Mouse (Mus musculus): ENCODE measurements around the gene Gucy1a1. TPM values are rescaled to one million over a fixed set of nuclear protein-coding genes. Genes with fewer than 3 reads are reported as not detected.
A peak's percentile ranks its signal among the peaks of the same experiment; 100 is the strongest.

The Gucy1a1 gene
- polyA plus RNA-seq, 1 experiment from 2014 or later, result 25.4 TPM

DNA sequence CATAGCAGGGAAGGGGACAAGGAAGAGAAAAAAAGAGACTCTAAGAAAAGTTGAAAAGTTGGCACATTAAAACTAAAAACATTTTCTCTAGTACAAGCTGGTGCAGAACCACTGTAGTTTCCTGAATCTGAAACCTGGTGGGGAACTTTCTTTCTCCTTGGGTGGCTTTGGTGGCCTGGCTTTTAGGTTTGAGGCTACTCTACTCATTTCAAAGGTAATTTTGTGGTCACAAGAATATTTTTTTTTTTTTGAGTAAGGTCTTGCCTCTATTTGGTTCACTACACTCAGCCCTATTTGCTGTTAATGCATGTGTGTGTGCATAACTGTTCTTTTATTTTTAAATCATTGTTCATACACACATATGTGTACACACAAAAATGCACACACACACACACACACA, 389 bp upstream of the Gucy1a1 start:
- Histone ChIP-seq H3K9ac (ENCODE audit: low read depth, low read length) (no peak overlapping the region), H3K4me3 (ENCODE audit: low read depth, low read length) (peak overlapping the region; percentile 65), H3K4me2 (ENCODE audit: low read length) (peak overlapping the region; percentile 86), H3K27ac (ENCODE audit: low read length) (no peak overlapping the region), H3K9me3 (replicated peaks; ENCODE audit: control insufficient read depth, low read length, poor library complexity, severe bottlenecking) (no peaks in the 10 kb centered on the region), H3K4me1 (ENCODE audit: control insufficient read depth, insufficient read depth, low read length) (peaks cover 5% of the 10 kb centered on the region; the same call in 1 of the 2 replicates), H3K27me3 (ENCODE audit: control insufficient read depth, insufficient read depth, low read depth, low read length) (no peaks in the 10 kb centered on the region), H3K36me3 (ENCODE audit: control insufficient read depth, insufficient read depth, low read length) (no peaks in the 10 kb centered on the region)
- ATAC-seq, result no peak

- no peaks in the 10 kb centered on the region for H3K27me3 ChIP-seq (ENCODE audit: control insufficient read depth, insufficient read depth, low read depth, low read length)
- WGBS, result 3% methylated on average over 14 of the region's 14 CpGs
- no peaks in the 10 kb centered on the region for H3K36me3 ChIP-seq (ENCODE audit: control insufficient read depth, insufficient read depth, low read length)
- H3K4me2 ChIP-seq (ENCODE audit: low read length), result peak overlapping the region; percentile 86
- peak overlapping the region; percentile 65 for H3K4me3 ChIP-seq (ENCODE audit: low read depth, low read length)
- peak; percentile 72 for ATAC-seq
- no peaks in the 10 kb centered on the region for H3K9me3 ChIP-seq (replicated peaks; ENCODE audit: control insufficient read depth, low read length, poor library complexity, severe bottlenecking)
- peaks cover 5% of the 10 kb centered on the region; the same call in 1 of the 2 replicates for H3K4me1 ChIP-seq (ENCODE audit: control insufficient read depth, insufficient read depth, low read length)
- no peak overlapping the region for H3K27ac ChIP-seq (ENCODE audit: low read length)
- peak overlapping the region; percentile 74 for H3K9ac ChIP-seq (ENCODE audit: low read depth, low read length)
These were observed 864 bp downstream of the Gucy1a1 start for GRCm38 (mm10) chr3:82144725-82145125.

DNA sequence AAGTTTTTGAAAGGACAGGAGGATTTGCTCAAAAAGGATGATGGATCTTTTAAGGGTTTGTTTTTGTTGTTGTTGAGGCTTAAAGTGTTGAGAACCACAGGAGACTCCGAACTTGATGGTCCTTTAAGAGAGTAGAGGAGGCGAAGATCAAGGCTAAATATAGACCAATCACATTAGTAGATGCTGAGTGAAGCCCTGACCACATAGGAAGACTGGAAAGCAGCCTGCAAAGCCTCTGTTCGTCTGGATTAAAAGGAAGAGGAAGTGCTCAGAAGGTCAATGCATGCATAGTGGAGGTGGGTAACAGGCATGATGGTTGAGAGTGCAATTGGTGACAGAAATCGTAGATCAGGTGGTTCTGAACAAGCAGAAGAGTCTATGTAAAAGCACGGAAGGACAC, 4.8 kb downstream of the Gucy1a1 start:
- Histone ChIP-seq H3K4me3 (ENCODE audit: low read depth, low read length) (no peak overlapping the region), H3K36me3 (ENCODE audit: control insufficient read depth, insufficient read depth, low read length) (no peaks in the 10 kb centered on the region)
- 70% methylated on average over 5 of the region's 5 CpGs for WGBS

DNA sequence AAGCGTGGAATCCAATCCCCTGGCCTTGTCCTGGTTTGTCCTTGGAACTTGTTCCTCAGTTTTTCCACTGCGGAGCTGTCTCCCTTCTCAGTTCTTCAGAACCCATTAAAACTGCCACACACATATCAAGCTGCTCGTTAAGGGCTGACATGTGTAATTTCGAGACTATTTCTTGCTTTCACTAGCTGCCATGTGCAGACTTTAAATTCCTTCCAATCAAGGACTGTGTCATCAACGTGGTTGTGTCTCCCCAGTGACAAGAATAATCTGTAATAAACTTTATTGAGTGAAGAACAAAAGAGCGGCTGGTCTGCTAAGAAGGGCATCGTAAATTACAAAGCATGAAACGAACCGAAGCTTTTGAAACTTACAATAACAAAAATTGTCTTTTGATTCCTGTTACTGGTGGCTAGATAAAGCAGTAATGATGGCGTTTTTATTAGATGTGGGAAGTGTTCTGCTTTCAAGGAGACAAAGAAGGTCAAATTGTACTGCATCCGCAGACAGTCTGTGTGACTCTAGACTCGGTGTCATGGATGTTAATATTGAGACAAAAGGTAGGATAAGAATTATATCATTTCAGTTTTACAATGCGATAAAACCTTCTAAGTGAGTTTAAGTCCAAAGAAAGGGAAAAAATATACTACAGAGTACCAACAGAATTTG, 7.5 kb downstream of the Gucy1a1 start:
- Histone ChIP-seq H3K4me1 (ENCODE audit: control insufficient read depth, insufficient read depth, low read length) (no peaks in the 10 kb centered on the region), H3K9ac (ENCODE audit: low read depth, low read length) (no peak overlapping the region), H3K9me3 (replicated peaks; ENCODE audit: control insufficient read depth, low read length, poor library complexity, severe bottlenecking) (no peaks in the 10 kb centered on the region), H3K36me3 (ENCODE audit: control insufficient read depth, insufficient read depth, low read length) (no peaks in the 10 kb centered on the region), H3K4me2 (ENCODE audit: low read length) (no peak overlapping the region), H3K27ac (ENCODE audit: low read length) (no peak overlapping the region), H3K27me3 (ENCODE audit: control insufficient read depth, insufficient read depth, low read depth, low read length) (no peaks in the 10 kb centered on the region), H3K4me3 (ENCODE audit: low read depth, low read length) (no peak overlapping the region)
- WGBS, result 69% methylated on average over 13 of the region's 13 CpGs
- no peak for ATAC-seq

More for the DNA sequence above, 4.8 kb downstream of the Gucy1a1 start:
- Histone ChIP-seq H3K9ac (ENCODE audit: low read depth, low read length) (no peak overlapping the region), H3K27ac (ENCODE audit: low read length) (no peak overlapping the region), H3K9me3 (replicated peaks; ENCODE audit: control insufficient read depth, low read length, poor library complexity, severe bottlenecking) (no peaks in the 10 kb centered on the region), H3K4me2 (ENCODE audit: low read length) (no peak overlapping the region), H3K4me1 (ENCODE audit: control insufficient read depth, insufficient read depth, low read length) (peaks cover 5% of the 10 kb centered on the region; the same call in 1 of the 2 replicates), H3K27me3 (ENCODE audit: control insufficient read depth, insufficient read depth, low read depth, low read length) (no peaks in the 10 kb centered on the region)
- ATAC-seq, result no peak

GRCm38 (mm10) chr3:82135483-82135882, 10.1 kb downstream of the Gucy1a1 start:
- H3K4me3 ChIP-seq (ENCODE audit: low read depth, low read length), result no peak overlapping the region
- H3K4me2 ChIP-seq (ENCODE audit: low read length), result no peak overlapping the region
- no peak for ATAC-seq
- no peaks in the 10 kb centered on the region for H3K9me3 ChIP-seq (replicated peaks; ENCODE audit: control insufficient read depth, low read length, poor library complexity, severe bottlenecking)
- no peaks in the 10 kb centered on the region for H3K36me3 ChIP-seq (ENCODE audit: control insufficient read depth, insufficient read depth, low read length)
- H3K9ac ChIP-seq (ENCODE audit: low read depth, low read length), result no peak overlapping the region
- H3K27me3 ChIP-seq (ENCODE audit: control insufficient read depth, insufficient read depth, low read depth, low read length), result no peaks in the 10 kb centered on the region
- 58% methylated on average over 1 of the region's 1 CpGs for WGBS
- H3K4me1 ChIP-seq (ENCODE audit: control insufficient read depth, insufficient read depth, low read length), result no peaks in the 10 kb centered on the region
- H3K27ac ChIP-seq (ENCODE audit: low read length), result no peak overlapping the region

GRCm38 (mm10) chr3:82129258-82129657, 16.3 kb downstream of the Gucy1a1 start:
- Histone ChIP-seq H3K9me3 (replicated peaks; ENCODE audit: control insufficient read depth, low read length, poor library complexity, severe bottlenecking) (no peaks in the 10 kb centered on the region), H3K9ac (ENCODE audit: low read depth, low read length) (no peak overlapping the region), H3K4me3 (ENCODE audit: low read depth, low read length) (no peak overlapping the region), H3K4me1 (ENCODE audit: control insufficient read depth, insufficient read depth, low read length) (no peaks in the 10 kb centered on the region), H3K36me3 (ENCODE audit: control insufficient read depth, insufficient read depth, low read length) (no peaks in the 10 kb centered on the region), H3K4me2 (ENCODE audit: low read length) (no peak overlapping the region), H3K27me3 (ENCODE audit: control insufficient read depth, insufficient read depth, low read depth, low read length) (no peaks in the 10 kb centered on the region), H3K27ac (ENCODE audit: low read length) (no peak overlapping the region)
- WGBS, result 57% methylated on average over 1 of the region's 1 CpGs
- ATAC-seq, result no peak

DNA sequence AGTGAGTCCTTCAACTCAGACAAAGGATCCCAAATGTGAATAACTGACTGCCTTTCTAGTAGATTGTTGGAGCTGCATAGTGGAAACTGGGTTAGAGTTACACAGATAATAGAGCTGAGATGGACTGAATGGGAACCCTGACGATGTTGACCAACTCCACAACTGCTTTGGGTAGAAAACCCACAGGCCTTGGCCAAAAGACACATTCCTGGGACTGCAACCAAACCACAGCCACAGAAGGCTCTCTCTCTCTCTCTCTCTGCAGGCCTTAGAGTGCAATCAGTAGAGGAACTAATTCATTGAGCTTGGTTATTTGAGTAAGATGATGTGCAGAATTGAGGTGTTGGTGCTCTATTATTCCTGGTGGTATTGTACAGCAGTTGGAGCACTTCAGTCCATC, 21.0 kb downstream of the Gucy1a1 start:
- no peaks in the 10 kb centered on the region for H3K27me3 ChIP-seq (ENCODE audit: control insufficient read depth, insufficient read depth, low read depth, low read length)
- H3K36me3 ChIP-seq (ENCODE audit: control insufficient read depth, insufficient read depth, low read length), result no peaks in the 10 kb centered on the region
- H3K4me1 ChIP-seq (ENCODE audit: control insufficient read depth, insufficient read depth, low read length), result no peaks in the 10 kb centered on the region
- no peak overlapping the region for H3K27ac ChIP-seq (ENCODE audit: low read length)
- ATAC-seq, result no peak
- H3K9me3 ChIP-seq (replicated peaks; ENCODE audit: control insufficient read depth, low read length, poor library complexity, severe bottlenecking), result no peaks in the 10 kb centered on the region
- WGBS, result 79% methylated on average over 1 of the region's 1 CpGs
- no peak overlapping the region for H3K4me2 ChIP-seq (ENCODE audit: low read length)
- no peak overlapping the region for H3K4me3 ChIP-seq (ENCODE audit: low read depth, low read length)
- H3K9ac ChIP-seq (ENCODE audit: low read depth, low read length), result no peak overlapping the region

DNA sequence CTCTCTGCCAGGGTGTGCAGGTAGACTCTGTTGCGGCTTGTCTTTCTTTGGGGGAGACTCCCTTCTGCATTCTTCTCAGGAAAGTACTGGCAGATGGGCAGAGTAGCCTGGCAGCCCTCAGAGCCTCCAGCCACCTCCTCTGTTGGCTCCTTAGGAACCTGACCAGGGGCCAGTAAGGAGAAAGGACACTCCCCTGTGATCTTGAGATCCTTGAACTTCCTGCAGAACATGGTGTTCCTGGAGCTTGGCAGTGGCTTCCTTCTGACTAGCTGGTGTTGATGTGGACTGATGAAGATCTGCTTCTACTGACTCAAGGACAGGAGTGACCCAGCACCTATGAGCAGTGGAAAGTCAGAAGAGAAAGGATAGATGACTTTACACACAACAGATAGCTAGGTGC, 26.7 kb downstream of the Gucy1a1 start:
- Histone ChIP-seq H3K27ac (ENCODE audit: low read length) (no peak overlapping the region), H3K27me3 (ENCODE audit: control insufficient read depth, insufficient read depth, low read depth, low read length) (no peaks in the 10 kb centered on the region), H3K4me1 (ENCODE audit: control insufficient read depth, insufficient read depth, low read length) (no peaks in the 10 kb centered on the region), H3K4me3 (ENCODE audit: low read depth, low read length) (no peak overlapping the region), H3K4me2 (ENCODE audit: low read length) (no peak overlapping the region), H3K9ac (ENCODE audit: low read depth, low read length) (no peak overlapping the region), H3K36me3 (ENCODE audit: control insufficient read depth, insufficient read depth, low read length) (no peaks in the 10 kb centered on the region), H3K9me3 (replicated peaks; ENCODE audit: control insufficient read depth, low read length, poor library complexity, severe bottlenecking) (no peaks in the 10 kb centered on the region)
- WGBS, result 92% methylated on average over 1 of the region's 1 CpGs
- ATAC-seq, result no peak

GRCm38 (mm10) chr3:82112439-82112838, 33.1 kb downstream of the Gucy1a1 start:
- 65% methylated on average over 2 of the region's 2 CpGs for WGBS
- Histone ChIP-seq H3K4me2 (ENCODE audit: low read length) (no peak overlapping the region), H3K36me3 (ENCODE audit: control insufficient read depth, insufficient read depth, low read length) (0 out of 2 replicates have a peak, but pooled peaks cover 3% of the 10 kb centered on the region), H3K4me1 (ENCODE audit: control insufficient read depth, insufficient read depth, low read length) (0 out of 2 replicates have a peak, but pooled peaks cover 2% of the 10 kb centered on the region), H3K27ac (ENCODE audit: low read length) (no peak overlapping the region), H3K27me3 (ENCODE audit: control insufficient read depth, insufficient read depth, low read depth, low read length) (no peaks in the 10 kb centered on the region), H3K4me3 (ENCODE audit: low read depth, low read length) (no peak overlapping the region), H3K9me3 (replicated peaks; ENCODE audit: control insufficient read depth, low read length, poor library complexity, severe bottlenecking) (no peaks in the 10 kb centered on the region), H3K9ac (ENCODE audit: low read depth, low read length) (no peak overlapping the region)
- ATAC-seq, result no peak

Measured in midbrain, embryonic 16.5 days (tissue).